Mouse (Mus musculus) heart, postnatal 0 days (tissue): ENCODE data around the gene Zwilch. TPM values are rescaled to one million over a fixed set of nuclear protein-coding genes. Genes with fewer than 3 reads are reported as not detected.

Experiments
- ATAC-seq: fragments of 200-750 bp; cut with Nextera tagmentation; 2 replicates; pipeline ENCODE4 v1.8.0; 2017; ENCODE audit warnings: low read depth, moderate number of reproducible peaks, moderate library complexity; ENCODE audit not compliant: insufficient read depth
- DNase-seq: peaks from one replicate; pipeline ENCODE4 v3.0.0-alpha.2; 2016; ENCODE audit warnings: low spot score
- H3K27ac ChIP-seq: fragments of 300-500 bp; sonication (generic); 2 replicates; pipeline ENCODE4 v1.5.1; 2014; ENCODE audit warnings: low read depth, mild to moderate bottlenecking
- H3K27me3 ChIP-seq: fragments of 300-500 bp; sonication (generic); 2 replicates; pipeline ENCODE4 v1.6.1; 2014; ENCODE audit warnings: low read length, mixed read lengths; ENCODE audit not compliant: control insufficient read depth, insufficient read depth
- H3K36me3 ChIP-seq: fragments of 300-500 bp; sonication (generic); replicated peaks from 2 replicates; pipeline ENCODE4 v1.6.1; 2014; ENCODE audit warnings: low read length, mixed read lengths; ENCODE audit not compliant: control insufficient read depth, insufficient read depth
- H3K4me1 ChIP-seq: fragments of 300-500 bp; sonication (generic); 2 replicates; pipeline ENCODE4 v1.6.1; 2014; ENCODE audit warnings: antibody characterized with exemption; ENCODE audit not compliant: control insufficient read depth, insufficient read depth
- H3K4me2 ChIP-seq: fragments of 300-500 bp; sonication (generic); 2 replicates; pipeline ENCODE4 v1.6.1; 2014; ENCODE audit warnings: low read depth, mild to moderate bottlenecking, low read length, moderate library complexity
- H3K4me3 ChIP-seq: fragments of 300-500 bp; sonication (generic); 2 replicates; pipeline ENCODE4 v1.5.1; 2014; ENCODE audit warnings: low read depth, low read length
- H3K9ac ChIP-seq: fragments of 300-500 bp; sonication (generic); replicated peaks from 2 replicates; pipeline ENCODE4 v1.6.1; 2014; ENCODE audit warnings: low read depth, low read length, mixed read lengths
- H3K9me3 ChIP-seq: fragments of 300-500 bp; sonication (generic); replicated peaks from 2 replicates; pipeline ENCODE4 v1.6.1; 2016; ENCODE audit warnings: low read length; ENCODE audit not compliant: control insufficient read depth
- CTCF ChIP-seq: IDR thresholded peaks from 2 replicates; pipeline ENCODE4 v1.5.1; 2016; ENCODE audit warnings: antibody characterized with exemption, control low read depth, low read depth
- EP300 ChIP-seq: IDR thresholded peaks from 2 replicates; pipeline ENCODE4 v1.6.1; 2016; ENCODE audit warnings: antibody characterized with exemption, low read depth
- WGBS: fragments of 180-500 bp; shearing (Covaris S2); extraction: QIAGEN DNeasy Blood & Tissue Kit; methylation state at CpG from one replicate; pipeline ENCODE4 v1.1.7; 2014; 5-methylcytosine and 5-hydroxymethylcytosine counted together
- polyA plus RNA-seq: library from polyadenylated mRNA; unstranded; fragments of >200 nt; fragmentation: Nextera tagmentation; extraction: Ambion mirVana; gene quantifications from 2 replicates; pipeline ENCODE4 v1.2.1, GENCODE M21; 2015
- total RNA-seq: library from RNA; depleted of rRNA; stranded (reverse); fragments of >200 nt; gene quantifications from 2 replicates; pipeline ENCODE4 v1.2.3, GENCODE M21; 2014; ENCODE audit warnings: low replicate concordance

The Zwilch gene
- total and polyA plus RNA-seq, 2 experiments from 2014 or later: 3.8 to 9.8 TPM

- Histone ChIP-seq H3K4me3 (no peak overlapping the region), H3K9me3 (no peaks in the 10 kb centered on the region), H3K27ac (no peak overlapping the region), H3K36me3 (no peaks in the 10 kb centered on the region), H3K4me1 (peaks cover 5% of the 10 kb centered on the region; the same call in 1 of the 2 replicates), H3K4me2 (no peak overlapping the region), H3K27me3 (no peaks in the 10 kb centered on the region), H3K9ac (no peak overlapping the region)
- DNase-seq: peak; percentile 45
- ATAC-seq: peak; percentile 45; the same call in 1 of the 2 replicates
- TF ChIP-seq CTCF (peak; percentile 88), EP300 (no peak)
- 4% methylated on average over 4 of the region's 4 CpGs for WGBS
These were observed 72.5 kb downstream of the Zwilch start for GRCm38 (mm10) chr9:64100442-64100841.

GRCm38 (mm10) chr9:64098282-64098681, 74.6 kb downstream of the Zwilch start:
- ATAC-seq (0 out of 2 replicates have a peak, but pooled peaks have one; percentile 27), DNase-seq (no peak)
- Histone ChIP-seq H3K27ac (no peak overlapping the region), H3K4me3 (no peak overlapping the region), H3K4me2 (no peak overlapping the region), H3K36me3 (no peaks in the 10 kb centered on the region), H3K9ac (no peak overlapping the region), H3K9me3 (no peaks in the 10 kb centered on the region), H3K27me3 (no peaks in the 10 kb centered on the region), H3K4me1 (peaks cover 17% of the 10 kb centered on the region)
- TF ChIP-seq CTCF: peak; percentile 64
- no peak for TF ChIP-seq EP300
- 69% methylated on average over 4 of the region's 4 CpGs for WGBS

GRCm38 (mm10) chr9:64094083-64094482, 78.8 kb downstream of the Zwilch start:
- Histone ChIP-seq H3K27ac (no peak overlapping the region), H3K4me2 (no peak overlapping the region), H3K9me3 (no peaks in the 10 kb centered on the region), H3K36me3 (no peaks in the 10 kb centered on the region), H3K9ac (no peak overlapping the region), H3K4me3 (no peak overlapping the region), H3K27me3 (no peaks in the 10 kb centered on the region), H3K4me1 (peaks cover 18% of the 10 kb centered on the region)
- WGBS: 22% methylated on average over 11 of the region's 11 CpGs
- DNase-seq (no peak), ATAC-seq (peak; percentile 65)
- TF ChIP-seq EP300: no peak
- TF ChIP-seq CTCF: no peak

GRCm38 (mm10) chr9:64089004-64089403, 83.9 kb downstream of the Zwilch start:
- peaks cover 8% of the 10 kb centered on the region for H3K4me1 ChIP-seq
- peak; percentile 25; the same call in 1 of the 2 replicates for ATAC-seq
- WGBS: 46% methylated on average over 12 of the region's 12 CpGs

GRCm38 (mm10) chr9:64088346-64088745, 84.6 kb downstream of the Zwilch start:
- no peaks in the 10 kb centered on the region for H3K36me3 ChIP-seq
- H3K9me3 ChIP-seq: no peaks in the 10 kb centered on the region
- no peaks in the 10 kb centered on the region for H3K27me3 ChIP-seq
- no peak for TF ChIP-seq CTCF
- no peak for TF ChIP-seq EP300
- WGBS: 85% methylated on average over 7 of the region's 7 CpGs
- ATAC-seq (no peak), DNase-seq (no peak)
- H3K4me2 ChIP-seq: no peak overlapping the region
- peaks cover 1% of the 10 kb centered on the region; the same call in 1 of the 2 replicates for H3K4me1 ChIP-seq
- H3K4me3 ChIP-seq: no peak overlapping the region
- 0 out of 2 replicates have a peak overlapping the region, but pooled peaks have one; percentile 67 for H3K27ac ChIP-seq
- H3K9ac ChIP-seq: no peak overlapping the region

More at GRCm38 (mm10) chr9:64089004-64089403, 83.9 kb downstream of the Zwilch start:
- Histone ChIP-seq H3K4me2 (no peak overlapping the region), H3K9ac (no peak overlapping the region), H3K9me3 (no peaks in the 10 kb centered on the region), H3K27ac (peak overlapping the region; percentile 67), H3K36me3 (no peaks in the 10 kb centered on the region), H3K4me3 (no peak overlapping the region), H3K27me3 (no peaks in the 10 kb centered on the region)
- peak; percentile 49 for DNase-seq
- TF ChIP-seq EP300 (no peak), CTCF (no peak)
